Mouse (Mus musculus) embryonic fibroblast, embryonic 13.5 days (primary cell): Measurements from ENCODE around the gene Itpr2. TPM values are rescaled to one million over a fixed set of nuclear protein-coding genes. Genes with fewer than 3 reads are reported as not detected.

Experiments used
- H3K27ac ChIP-seq: 2 replicates; pipeline ENCODE4 v1.5.1; 2012; ENCODE audit warnings: low read length, control low read depth, inconsistent platforms; ENCODE audit not compliant: insufficient read depth
- H3K4me1 ChIP-seq: 2 replicates; pipeline ENCODE4 v1.6.1; 2011; ENCODE audit warnings: low read length; ENCODE audit not compliant: control insufficient read depth, insufficient read depth
- H3K4me3 ChIP-seq: 2 replicates; pipeline ENCODE4 v1.5.1; 2011; ENCODE audit warnings: mild to moderate bottlenecking, control low read depth, low read length; ENCODE audit not compliant: insufficient read depth
- CTCF ChIP-seq: IDR thresholded peaks from 2 replicates; pipeline ENCODE4 v1.5.1; 2011; ENCODE audit warnings: mild to moderate bottlenecking, control low read depth, low read length, moderate library complexity, borderline replicate concordance; ENCODE audit not compliant: insufficient read depth
- POLR2A ChIP-seq: IDR thresholded peaks from 2 replicates; pipeline ENCODE4 v1.6.1; 2011; ENCODE audit warnings: low read depth, mild to moderate bottlenecking, control low read depth, low read length, moderate library complexity
- polyA plus RNA-seq: library from polyadenylated mRNA; stranded (reverse); fragments of >200 nt; gene quantifications from 2 replicates; pipeline ENCODE4 v1.2.4, GENCODE M21; 2011; ENCODE audit warnings: low read depth; ENCODE audit not compliant: missing spikeins, insufficient read length

The Itpr2 gene
- polyA plus RNA-seq, 1 experiment = 7.7 TPM

- Histone ChIP-seq H3K4me3 (no peak overlapping the region), H3K27ac (no peak overlapping the region), H3K4me1 (0 out of 2 replicates have a peak, but pooled peaks cover 2% of the 10 kb centered on the region)
- no peak for TF ChIP-seq POLR2A
- TF ChIP-seq CTCF = no peak
These were observed 91.6 kb downstream of the Itpr2 start for GRCm38 (mm10) chr6:146410427-146410810.

- Histone ChIP-seq H3K4me3 (no peak overlapping the region), H3K27ac (0 out of 2 replicates have a peak overlapping the region, but pooled peaks have one; percentile 12), H3K4me1 (0 out of 2 replicates have a peak, but pooled peaks cover 2% of the 10 kb centered on the region)
- no peak for TF ChIP-seq POLR2A
- peak; percentile 82; the same call in 1 of the 2 replicates for TF ChIP-seq CTCF
These were observed 92.2 kb downstream of the Itpr2 start for GRCm38 (mm10) chr6:146409692-146410426.

GRCm38 (mm10) chr6:146405380-146405779 lies 96.6 kb downstream of the Itpr2 start:
- H3K4me3 ChIP-seq = no peak overlapping the region
- no peak overlapping the region for H3K27ac ChIP-seq
- TF ChIP-seq CTCF = peak; percentile 64; the same call in 1 of the 2 replicates
- TF ChIP-seq POLR2A = no peak
- peaks cover 12% of the 10 kb centered on the region for H3K4me1 ChIP-seq

GRCm38 (mm10) chr6:146404876-146405275 lies 97.1 kb downstream of the Itpr2 start:
- Histone ChIP-seq H3K4me1 (peaks cover 12% of the 10 kb centered on the region), H3K27ac (no peak overlapping the region), H3K4me3 (no peak overlapping the region)
- TF ChIP-seq POLR2A (no peak), CTCF (no peak)

- TF ChIP-seq CTCF (no peak), POLR2A (no peak)
- H3K4me3 ChIP-seq = no peak overlapping the region
- H3K27ac ChIP-seq = no peak overlapping the region
- peaks cover 10% of the 10 kb centered on the region for H3K4me1 ChIP-seq
These were observed 97.9 kb downstream of the Itpr2 start for GRCm38 (mm10) chr6:146404156-146404555.

- H3K27ac ChIP-seq = 0 out of 2 replicates have a peak overlapping the region, but pooled peaks have one; percentile 19
- H3K4me3 ChIP-seq = no peak overlapping the region
- peaks cover 10% of the 10 kb centered on the region for H3K4me1 ChIP-seq
- TF ChIP-seq POLR2A (no peak), CTCF (no peak)
These were observed 98.9 kb downstream of the Itpr2 start for GRCm38 (mm10) chr6:146402905-146403642.

GRCm38 (mm10) chr6:146397803-146398202 lies 104.2 kb downstream of the Itpr2 start:
- no peak for TF ChIP-seq CTCF
- no peak for TF ChIP-seq POLR2A
- Histone ChIP-seq H3K4me1 (peaks cover 4% of the 10 kb centered on the region; the same call in 1 of the 2 replicates), H3K27ac (no peak overlapping the region), H3K4me3 (no peak overlapping the region)

- Histone ChIP-seq H3K27ac (peak overlapping the region; percentile 66), H3K4me1 (peaks cover 4% of the 10 kb centered on the region; the same call in 1 of the 2 replicates), H3K4me3 (no peak overlapping the region)
- no peak for TF ChIP-seq CTCF
- no peak for TF ChIP-seq POLR2A
These were observed 105.8 kb downstream of the Itpr2 start for GRCm38 (mm10) chr6:146396253-146396652.

- peak overlapping the region; percentile 66 for H3K27ac ChIP-seq
- no peak for TF ChIP-seq CTCF
- no peak for TF ChIP-seq POLR2A
- H3K4me1 ChIP-seq = peaks cover 4% of the 10 kb centered on the region; the same call in 1 of the 2 replicates
- no peak overlapping the region for H3K4me3 ChIP-seq
These were observed 106.4 kb downstream of the Itpr2 start for GRCm38 (mm10) chr6:146395616-146396015.
